ENCODE assay signal across 21 mouse cellular contexts in the genomic region with DNA sequence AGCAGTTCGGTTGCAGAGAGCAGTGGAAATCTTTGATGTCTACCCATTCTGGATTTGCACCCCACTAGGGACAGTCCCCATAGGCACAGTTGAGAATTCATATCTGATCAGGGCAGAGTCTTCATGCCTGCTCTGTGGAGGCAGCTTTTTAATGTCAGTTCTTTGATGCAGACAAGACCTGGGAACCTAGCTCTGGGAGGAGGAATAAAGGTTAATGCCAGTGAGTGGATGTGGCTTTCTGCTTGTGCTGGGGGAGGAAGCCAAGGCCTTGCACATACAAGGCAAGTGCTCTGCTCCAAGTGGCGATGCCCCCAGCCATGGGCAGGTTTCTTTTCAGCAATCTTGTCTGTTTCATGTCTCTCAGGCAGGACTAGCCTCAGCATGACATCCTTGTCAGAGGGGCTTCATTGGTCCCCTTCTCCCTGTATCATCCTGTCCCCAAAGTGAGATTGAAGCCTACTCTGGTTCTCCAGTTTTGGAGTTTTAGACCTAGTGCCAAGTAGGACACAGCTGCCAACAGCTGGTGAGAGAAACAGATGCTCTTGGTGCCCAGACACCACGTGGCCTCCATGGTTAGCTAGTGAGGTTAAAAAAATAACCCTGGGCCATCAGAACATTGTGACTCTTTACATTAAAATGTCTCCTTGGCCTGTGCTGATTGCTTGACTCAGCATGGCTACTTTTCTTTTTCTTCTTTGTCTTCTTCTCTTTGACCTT. TPM values are rescaled to one million over a fixed set of nuclear protein-coding genes. Genes with fewer than 3 reads are reported as not detected.
A peak's percentile ranks its signal among the peaks of the same experiment; 100 is the strongest.
DNase-seq lines count a peak whose midpoint lies in the region; ATAC-seq and TF ChIP-seq lines count a peak whose summit lies in the region.
"Had no signal": no experiment of that assay in that cellular context is flagged by ENCODE, and none has a peak within 500 bp of the region (broad histone marks: within the 10 kb centered on the region; RNA-seq: fewer than 3 reads in every experiment).

No protein-coding gene starts in this region.

- 9% methylated on average over 3 of the region's 3 CpGs for WGBS in thymus, adult 2 months

- peak; percentile 55 for DNase-seq in 3T3-L1 (ENCODE audit: low read depth, low spot score)
- peak; percentile 74 for DNase-seq in adipocyte (ENCODE audit: low spot score)
- peak; percentile 50 for DNase-seq in thymus, adult 2 months
- DNase-seq in adrenal gland, adult (ENCODE audit: inconsistent age in 2 of 2, low spot score in 1 of 2), result no peak
- DNase-seq in layer of hippocampus, postnatal 25 days (ENCODE audit: extremely low spot score in 1 of 2, low spot score in 1 of 2), result no peak
- no peak for DNase-seq in right cerebral cortex, adult 2 months (ENCODE audit: low spot score in 2 of 2)
- DNase-seq: adrenal gland, adult 2 months; cerebellum, adult 18-20 months; gastrocnemius, adult 2 months; lung, postnatal 14 days; right cerebral cortex, postnatal 14 days had no signal

- peaks cover 11% of the 10 kb centered on the region for H3K27me3 ChIP-seq in C2C12 (ENCODE audit: control insufficient read depth, insufficient read depth, insufficient read length)
- H3K27me3 ChIP-seq in thymus, adult 2 months (ENCODE audit: control insufficient read depth, insufficient read depth, low read length), result 0 out of 2 replicates have a peak, but pooled peaks cover 2% of the 10 kb centered on the region
- H3K27me3 ChIP-seq: forebrain, embryonic 15.5 days; hindbrain, embryonic 12.5 days; kidney, embryonic 15.5 days; liver, embryonic 15.5 days; neural tube, embryonic 13.5 days had no signal

- no peak for ATAC-seq in megakaryocyte-erythroid progenitor cell, adult 5-6 weeks (replicated peaks; ENCODE audit: low FRiP score, low TSS enrichment, poor library complexity, severe bottlenecking)
- ATAC-seq: forebrain, embryonic 15.5 days; intestine, embryonic 16.5 days had no signal

- no peak for TF ChIP-seq POLR2A in thymus, adult 2 months (IDR thresholded peaks at IDR 0.05; ENCODE audit: control insufficient read depth, extremely low read depth, insufficient read depth, low read length, poor library complexity)

- H3K79me2 ChIP-seq in C2C12 (ENCODE audit: control insufficient read depth, insufficient read depth), result no peaks in the 10 kb centered on the region

- peak overlapping the region; percentile 84 for H3K27ac ChIP-seq in thymus, adult 2 months (ENCODE audit: control insufficient read depth, insufficient read depth, low read length)
- H3K27ac ChIP-seq: forebrain, embryonic 15.5 days; gastrocnemius, adult 2 months; hindbrain, embryonic 12.5 days; kidney, embryonic 15.5 days; liver, embryonic 15.5 days; neural tube, embryonic 13.5 days had no signal

- TF ChIP-seq CTCF in C2C12 (IDR thresholded peaks at IDR 0.05; ENCODE audit: control insufficient read depth, insufficient read depth, insufficient read length), result no peak
- TF ChIP-seq CTCF in thymus, adult 2 months (IDR thresholded peaks at IDR 0.05; ENCODE audit: borderline replicate concordance, control insufficient read depth, extremely low read depth, insufficient read depth, low read length, poor library complexity), result no peak

- H3K4me1 ChIP-seq in thymus, adult 2 months (replicated peaks; ENCODE audit: control insufficient read depth, insufficient read depth, low read length), result peaks cover 43% of the 10 kb centered on the region
- H3K4me1 ChIP-seq: forebrain, embryonic 15.5 days; hindbrain, embryonic 12.5 days; kidney, embryonic 15.5 days; liver, embryonic 15.5 days; neural tube, embryonic 13.5 days had no signal

- H3K4me3 ChIP-seq in C2C12 (ENCODE audit: insufficient read depth, poor library complexity, severe bottlenecking), result no peak overlapping the region
- no peak overlapping the region for H3K4me3 ChIP-seq in thymus, adult 2 months (ENCODE audit: control insufficient read depth, insufficient read depth, low read length)
- H3K4me3 ChIP-seq: erythroblast, embryonic 14.5 days; forebrain, embryonic 15.5 days; gastrocnemius, adult 2 months; hindbrain, embryonic 12.5 days; kidney, embryonic 15.5 days; liver, embryonic 15.5 days; neural tube, embryonic 13.5 days had no signal

- H3K79me3 ChIP-seq in C2C12 (ENCODE audit: low read depth), result no peaks in the 10 kb centered on the region

- no peaks in the 10 kb centered on the region for H3K36me3 ChIP-seq in C2C12 (ENCODE audit: control insufficient read depth, insufficient read depth)
- H3K36me3 ChIP-seq in thymus, adult 2 months (ENCODE audit: control insufficient read depth, insufficient read depth, low read length), result no peaks in the 10 kb centered on the region
- H3K36me3 ChIP-seq: forebrain, embryonic 15.5 days; hindbrain, embryonic 12.5 days; kidney, embryonic 15.5 days; liver, embryonic 15.5 days; neural tube, embryonic 13.5 days had no signal

- H3ac ChIP-seq in C2C12 (ENCODE audit: control insufficient read depth, insufficient read length, low read depth), result no peak overlapping the region

TF ChIP-seq in C2C12, 6 proteins besides CTCF, POLR2A, EP300 and RAD21:
- no peak for TF ChIP-seq MYOG (IDR thresholded peaks at IDR 0.05; ENCODE audit: control insufficient read depth, extremely low read depth, insufficient read length)
- peak; percentile 56 for TF ChIP-seq USF1 (IDR thresholded peaks at IDR 0.05; ENCODE audit: low read depth)
- peak; percentile 13 for TF ChIP-seq MYOD1 (IDR thresholded peaks at IDR 0.05; ENCODE audit: control insufficient read depth, insufficient read length, low read depth)
- no peak for TF ChIP-seq MAX (IDR thresholded peaks at IDR 0.05)
- TF ChIP-seq FOSL1 (IDR thresholded peaks at IDR 0.05; ENCODE audit: insufficient read depth, low read length, poor library complexity, severe bottlenecking), result no peak
- no peak for TF ChIP-seq CEBPB (IDR thresholded peaks at IDR 0.05; ENCODE audit: low read depth)
TF ChIP-seq in C2C12: peak in this region for 2.

RNA-seq across cellular contexts. Expression of a gene that starts 11.5 kb away (rescaled TPM):
- not detected for polyA plus RNA-seq in C2C12 (2012; fragmentation: generic; extraction: Trizol)
- polyA plus RNA-seq in thymus, adult 2 months (2012; rRNA removed), result 6.6 and 7.4 TPM in 2 replicates
- total RNA-seq in megakaryocyte-erythroid progenitor cell, adult 5-6 weeks (2014; fragmentation: Nextera tagmentation), result 0.96 and 1.0 TPM in 2 replicates
- 1.4 TPM in 1 of 2 replicates, not detected in the other for total RNA-seq in megakaryocyte-erythroid progenitor cell, adult 5-6 weeks (2017)
- total RNA-seq in layer of hippocampus, postnatal 25 days (2021), result under 1 TPM; 0.07 to 0.16 TPM
- polyA plus RNA-seq: embryonic facial prominence, embryonic 11.5 days; erythroblast, embryonic 14.5 days had no signal

Comparison
In these comparisons a context has a peak if more than half of its experiments do, and no peak if none do; other contexts are left out.
1. DNase-seq: peak in 3T3-L1 (single experiment), adipocyte (single experiment) and thymus, adult 2 months (single experiment); none in adrenal gland, adult (0 of 2), layer of hippocampus, postnatal 25 days (0 of 2) and right cerebral cortex, adult 2 months (0 of 2).